Mouse (Mus musculus) midbrain, embryonic 16.5 days (tissue): ENCODE results near the gene Pak6. TPM values are rescaled to one million over a fixed set of nuclear protein-coding genes. Genes with fewer than 3 reads are reported as not detected.

Experiments used
- ATAC-seq: fragments of 200-750 bp; cut with Nextera tagmentation; 2 replicates; pipeline ENCODE4 v1.8.0; 2017; ENCODE audit warnings: moderate TSS enrichment
- H3K27ac ChIP-seq: fragments of 300-500 bp; sonication (generic); 2 replicates; pipeline ENCODE4 v1.5.1; 2014; ENCODE audit warnings: mild to moderate bottlenecking, low read length, mixed read lengths
- H3K27me3 ChIP-seq: fragments of 300-500 bp; sonication (generic); 2 replicates; pipeline ENCODE4 v1.6.1; 2014; ENCODE audit warnings: low read depth, low read length, mixed read lengths; ENCODE audit not compliant: control insufficient read depth, insufficient read depth
- H3K36me3 ChIP-seq: fragments of 300-500 bp; sonication (generic); 2 replicates; pipeline ENCODE4 v1.6.1; 2014; ENCODE audit warnings: mild to moderate bottlenecking, low read length, moderate library complexity, mixed read lengths; ENCODE audit not compliant: control insufficient read depth, insufficient read depth
- H3K4me1 ChIP-seq: fragments of 300-500 bp; sonication (generic); 2 replicates; pipeline ENCODE4 v1.6.1; 2014; ENCODE audit warnings: mild to moderate bottlenecking, low read length, mixed read lengths; ENCODE audit not compliant: control insufficient read depth, insufficient read depth
- H3K4me2 ChIP-seq: fragments of 300-500 bp; sonication (generic); 2 replicates; pipeline ENCODE4 v1.6.1; 2014; ENCODE audit warnings: mild to moderate bottlenecking, low read length, mixed read lengths
- H3K4me3 ChIP-seq: fragments of 300-500 bp; sonication (generic); 2 replicates; pipeline ENCODE4 v1.5.1; 2014; ENCODE audit warnings: low read depth, mild to moderate bottlenecking, low read length, moderate library complexity, mixed read lengths
- H3K9ac ChIP-seq: fragments of 300-500 bp; sonication (generic); 2 replicates; pipeline ENCODE4 v1.6.1; 2014; ENCODE audit warnings: low read depth, low read length, mixed read lengths
- H3K9me3 ChIP-seq: fragments of 300-500 bp; sonication (generic); replicated peaks from 2 replicates; pipeline ENCODE4 v1.6.1; 2014; ENCODE audit warnings: mild to moderate bottlenecking, low read length, mixed read lengths; ENCODE audit not compliant: control insufficient read depth, poor library complexity, severe bottlenecking
- WGBS: fragments of 180-500 bp; shearing (Covaris S2); extraction: QIAGEN DNeasy Blood & Tissue Kit; methylation state at CpG from one replicate; pipeline ENCODE4 v1.1.7; 2014; 5-methylcytosine and 5-hydroxymethylcytosine counted together
- polyA plus RNA-seq: library from polyadenylated mRNA; unstranded; fragments of >200 nt; fragmentation: Nextera tagmentation; extraction: Ambion mirVana; gene quantifications from 2 replicates; pipeline ENCODE4 v1.2.1, GENCODE M21; 2015

Pak6 gene
- polyA plus RNA-seq, 1 experiment from 2014 or later: 65.5 TPM

DNA sequence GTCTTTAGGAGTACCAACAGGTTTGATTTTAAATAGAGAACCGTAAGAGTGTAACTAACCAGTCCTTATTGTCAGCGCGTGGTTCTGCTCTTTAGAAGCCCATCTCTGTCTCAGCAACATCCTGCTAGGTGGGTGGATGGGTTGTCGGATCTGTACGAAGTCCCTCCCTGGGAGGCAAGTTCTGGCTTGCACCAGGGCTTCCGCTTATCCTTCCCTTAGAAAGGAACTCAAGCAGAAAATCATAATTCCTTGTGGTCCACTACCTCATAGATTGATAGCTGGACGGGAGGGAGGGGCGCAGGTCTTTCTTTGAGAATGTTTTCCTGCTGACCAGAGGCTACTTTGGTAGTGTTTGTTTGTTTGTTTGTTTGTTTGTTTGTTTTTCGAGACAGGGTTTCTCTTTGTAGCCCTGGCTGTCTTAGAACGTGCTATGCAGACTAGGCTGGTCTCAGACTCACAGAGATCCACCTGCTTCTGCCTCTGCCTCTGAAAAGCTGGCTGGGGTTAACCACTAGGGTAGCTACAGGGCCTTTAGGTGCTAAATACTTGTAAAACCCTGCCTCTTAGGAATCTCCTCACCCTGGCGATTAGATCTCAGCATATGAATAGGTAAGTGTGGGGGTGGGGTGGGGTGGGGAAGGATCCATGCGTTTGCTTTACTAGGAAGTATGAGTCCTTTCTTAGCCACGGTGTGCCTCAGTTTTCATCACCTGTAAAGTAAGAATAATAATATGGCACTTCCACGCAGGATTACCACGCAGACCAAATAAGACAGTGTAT lies 10.8 kb downstream of the Pak6 start:
- H3K27me3 ChIP-seq: peaks cover 30% of the 10 kb centered on the region
- no peak overlapping the region for H3K4me2 ChIP-seq
- peaks cover 6% of the 10 kb centered on the region for H3K36me3 ChIP-seq
- no peak overlapping the region for H3K4me3 ChIP-seq
- peaks cover 12% of the 10 kb centered on the region for H3K4me1 ChIP-seq
- H3K27ac ChIP-seq: no peak overlapping the region
- 24% methylated on average over 15 of the region's 15 CpGs for WGBS
- H3K9ac ChIP-seq: no peak overlapping the region
- no peak for ATAC-seq
- H3K9me3 ChIP-seq: no peaks in the 10 kb centered on the region

DNA sequence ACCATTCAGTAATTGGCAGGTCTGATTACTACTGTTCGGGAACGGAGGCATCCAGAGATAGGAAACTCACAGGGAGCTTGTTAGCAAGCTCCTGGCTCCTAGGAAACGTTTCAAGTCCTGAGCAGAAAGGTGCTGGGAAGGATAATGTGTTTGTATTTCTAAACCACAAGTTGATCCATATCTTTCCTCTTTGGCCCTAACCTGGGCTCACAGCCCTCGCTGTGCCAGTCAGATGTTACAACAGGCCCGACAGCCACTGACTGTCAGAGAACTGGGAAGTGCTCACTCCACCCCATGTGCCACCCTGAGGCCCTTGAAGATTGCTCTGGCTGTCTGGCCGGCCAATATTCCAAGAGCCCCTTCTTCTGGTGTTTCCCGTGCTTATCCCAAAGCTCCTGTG lies 11.4 kb downstream of the Pak6 start:
- ATAC-seq: no peak
- H3K4me1 ChIP-seq: peaks cover 12% of the 10 kb centered on the region
- no peak overlapping the region for H3K27ac ChIP-seq
- peaks cover 6% of the 10 kb centered on the region for H3K36me3 ChIP-seq
- no peaks in the 10 kb centered on the region for H3K9me3 ChIP-seq
- H3K9ac ChIP-seq: no peak overlapping the region
- H3K4me2 ChIP-seq: no peak overlapping the region
- H3K27me3 ChIP-seq: peaks cover 34% of the 10 kb centered on the region
- WGBS: 21% methylated on average over 7 of the region's 7 CpGs
- H3K4me3 ChIP-seq: no peak overlapping the region

DNA sequence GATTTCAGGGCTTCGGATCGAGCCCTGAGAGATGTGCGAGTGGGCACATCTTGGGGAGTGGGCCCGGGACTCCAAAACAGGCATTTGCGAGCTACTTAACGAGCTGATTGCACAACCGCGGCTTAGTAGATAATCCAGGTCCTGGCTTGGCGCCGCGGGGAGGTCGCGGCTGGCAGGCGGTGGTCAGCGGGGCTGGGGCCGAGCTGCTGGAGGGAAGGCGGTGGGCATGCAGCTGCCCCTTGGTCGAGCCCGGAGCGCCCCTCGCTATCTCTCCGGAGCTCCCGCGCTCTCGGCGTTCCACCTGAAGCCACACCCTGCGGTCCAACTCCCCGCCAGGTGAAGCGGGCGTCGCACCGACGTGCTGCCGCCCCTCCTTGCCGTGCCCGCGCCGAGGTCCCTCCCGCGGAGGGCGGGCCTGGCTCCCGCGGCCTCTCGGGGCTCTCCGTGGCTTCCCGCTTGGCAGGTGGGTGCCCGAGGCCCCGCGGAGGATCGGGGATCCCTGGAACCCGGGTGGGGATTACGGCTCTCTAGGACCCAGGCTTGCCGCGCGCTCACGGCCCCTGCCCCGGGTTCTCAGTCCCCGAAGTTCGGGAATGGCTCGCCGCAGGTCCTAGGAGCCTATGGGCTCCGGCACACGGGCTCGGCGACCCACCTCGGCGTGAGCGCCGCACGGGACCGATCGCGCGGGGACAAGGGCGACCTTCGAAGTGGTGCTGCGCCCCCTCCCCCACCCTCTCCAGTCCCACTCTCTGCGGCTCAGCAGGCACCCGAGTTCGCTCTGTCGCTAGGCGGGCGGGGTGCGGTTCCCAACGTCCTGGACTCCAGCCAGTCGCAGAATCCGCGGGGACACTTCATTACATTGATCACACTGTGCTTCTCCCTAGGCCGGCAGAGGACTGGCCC lies 14.0 kb downstream of the Pak6 start:
- Histone ChIP-seq H3K9me3 (no peaks in the 10 kb centered on the region), H3K4me1 (peaks cover 9% of the 10 kb centered on the region), H3K9ac (peak overlapping the region; percentile 67), H3K4me2 (peak overlapping the region; percentile 94), H3K27me3 (peaks cover 34% of the 10 kb centered on the region), H3K4me3 (peak overlapping the region; percentile 48), H3K36me3 (peaks cover 6% of the 10 kb centered on the region), H3K27ac (no peak overlapping the region)
- peak; percentile 52 for ATAC-seq
- WGBS: under 1% methylated on average over 79 of the region's 89 CpGs

- ATAC-seq: 0 out of 2 replicates have a peak, but pooled peaks have one; percentile 8
- H3K9me3 ChIP-seq: no peaks in the 10 kb centered on the region
- peak overlapping the region; percentile 94 for H3K4me2 ChIP-seq
- H3K4me3 ChIP-seq: peak overlapping the region; percentile 48
- H3K27me3 ChIP-seq: peaks cover 34% of the 10 kb centered on the region
- H3K36me3 ChIP-seq: peaks cover 9% of the 10 kb centered on the region
- H3K9ac ChIP-seq: peak overlapping the region; percentile 67
- WGBS: 25% methylated on average over 4 of the region's 4 CpGs
- H3K27ac ChIP-seq: no peak overlapping the region
- H3K4me1 ChIP-seq: peaks cover 9% of the 10 kb centered on the region
Observed at GRCm38 (mm10) chr2:118677817-118678216, 14.7 kb downstream of the Pak6 start.

GRCm38 (mm10) chr2:118679577-118679976 lies 16.5 kb downstream of the Pak6 start:
- Histone ChIP-seq H3K4me2 (no peak overlapping the region), H3K4me1 (peaks cover 9% of the 10 kb centered on the region), H3K9me3 (no peaks in the 10 kb centered on the region), H3K9ac (no peak overlapping the region), H3K4me3 (no peak overlapping the region), H3K36me3 (peaks cover 9% of the 10 kb centered on the region), H3K27ac (no peak overlapping the region), H3K27me3 (peaks cover 33% of the 10 kb centered on the region)
- WGBS: 78% methylated on average over 3 of the region's 3 CpGs
- no peak for ATAC-seq

DNA sequence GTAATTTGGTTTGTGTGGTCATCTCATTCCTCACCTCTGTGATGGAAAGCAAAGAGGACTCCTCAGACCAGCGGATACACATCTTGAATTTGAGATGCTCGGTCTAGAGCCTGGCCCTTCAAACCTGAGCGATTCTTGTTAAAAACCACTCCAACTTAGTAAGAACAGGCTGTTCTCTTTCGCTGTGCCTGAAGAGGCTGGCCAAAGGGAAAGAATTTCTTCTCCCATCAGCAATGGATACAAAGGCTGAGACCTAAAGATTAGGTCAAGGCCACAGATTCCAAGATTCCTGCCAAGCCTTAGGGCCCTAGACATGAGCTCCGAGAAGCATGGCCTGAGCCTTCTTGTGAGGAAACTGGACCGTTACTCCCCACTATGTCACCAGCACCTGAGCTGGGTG lies 17.8 kb downstream of the Pak6 start:
- H3K9me3 ChIP-seq: no peaks in the 10 kb centered on the region
- H3K4me3 ChIP-seq: no peak overlapping the region
- no peak overlapping the region for H3K9ac ChIP-seq
- H3K4me2 ChIP-seq: no peak overlapping the region
- peaks cover 22% of the 10 kb centered on the region for H3K27me3 ChIP-seq
- no peak overlapping the region for H3K27ac ChIP-seq
- H3K36me3 ChIP-seq: peaks cover 9% of the 10 kb centered on the region
- ATAC-seq: no peak
- 92% methylated on average over 6 of the region's 6 CpGs for WGBS
- peaks cover 9% of the 10 kb centered on the region for H3K4me1 ChIP-seq

GRCm38 (mm10) chr2:118682544-118683260 lies 19.6 kb downstream of the Pak6 start:
- Histone ChIP-seq H3K4me3 (no peak overlapping the region), H3K27me3 (peaks cover 15% of the 10 kb centered on the region), H3K4me1 (peaks cover under 1% of the 10 kb centered on the region), H3K9me3 (no peaks in the 10 kb centered on the region), H3K4me2 (no peak overlapping the region), H3K9ac (no peak overlapping the region), H3K27ac (no peak overlapping the region), H3K36me3 (peaks cover 9% of the 10 kb centered on the region)
- no peak for ATAC-seq
- 52% methylated on average over 8 of the region's 8 CpGs for WGBS

GRCm38 (mm10) chr2:118685088-118685487 lies 22.0 kb downstream of the Pak6 start:
- Histone ChIP-seq H3K27ac (no peak overlapping the region), H3K4me3 (no peak overlapping the region), H3K9me3 (no peaks in the 10 kb centered on the region), H3K36me3 (peaks cover 13% of the 10 kb centered on the region), H3K4me1 (no peaks in the 10 kb centered on the region), H3K4me2 (no peak overlapping the region), H3K27me3 (no peaks in the 10 kb centered on the region), H3K9ac (no peak overlapping the region)
- ATAC-seq: no peak
- WGBS: 89% methylated on average over 4 of the region's 4 CpGs
